Mouse (Mus musculus): Measurements from ENCODE around the gene Zdbf2.

The Zdbf2 gene

GRCm38 (mm10) chr1:63272741-63273338, at the start of gene Zdbf2:
Zdbf2 (plus strand) TSS chr1:63273265.
- no peak for DNase-seq (ENCODE audit: inconsistent ontology term)

DNA sequence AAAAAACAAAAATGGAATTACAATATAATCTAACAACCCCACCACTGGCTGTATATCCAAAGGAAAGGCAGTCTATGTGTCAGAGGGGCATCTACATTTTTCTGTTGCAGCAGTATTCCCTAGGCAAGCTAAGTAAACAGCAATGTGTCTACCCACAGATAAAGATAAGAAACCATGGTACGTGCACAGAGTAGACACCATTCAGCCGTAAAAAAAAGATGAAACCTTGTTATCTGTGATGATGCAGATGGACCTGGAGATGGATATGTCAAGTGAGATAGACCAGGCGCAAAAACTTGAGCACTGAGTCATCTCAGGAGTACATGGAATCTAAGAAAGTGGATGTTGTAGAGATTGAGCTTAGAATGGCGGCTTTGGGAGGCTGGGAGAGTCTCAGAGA, 48.1 kb upstream of the Zdbf2 start:
- no peak for DNase-seq (ENCODE audit: inconsistent ontology term)

GRCm38 (mm10) chr1:63225890-63226289, 47.2 kb upstream of the Zdbf2 start:
- no peak for DNase-seq (ENCODE audit: inconsistent ontology term)

GRCm38 (mm10) chr1:63227241-63227640, 45.8 kb upstream of the Zdbf2 start:
- DNase-seq (ENCODE audit: inconsistent ontology term): no peak

- DNase-seq (ENCODE audit: inconsistent ontology term): no peak
Measured at GRCm38 (mm10) chr1:63237371-63237770, 35.7 kb upstream of the Zdbf2 start.

- no peak for DNase-seq (ENCODE audit: inconsistent ontology term)
Measured at GRCm38 (mm10) chr1:63239305-63239704, 33.8 kb upstream of the Zdbf2 start.

DNA sequence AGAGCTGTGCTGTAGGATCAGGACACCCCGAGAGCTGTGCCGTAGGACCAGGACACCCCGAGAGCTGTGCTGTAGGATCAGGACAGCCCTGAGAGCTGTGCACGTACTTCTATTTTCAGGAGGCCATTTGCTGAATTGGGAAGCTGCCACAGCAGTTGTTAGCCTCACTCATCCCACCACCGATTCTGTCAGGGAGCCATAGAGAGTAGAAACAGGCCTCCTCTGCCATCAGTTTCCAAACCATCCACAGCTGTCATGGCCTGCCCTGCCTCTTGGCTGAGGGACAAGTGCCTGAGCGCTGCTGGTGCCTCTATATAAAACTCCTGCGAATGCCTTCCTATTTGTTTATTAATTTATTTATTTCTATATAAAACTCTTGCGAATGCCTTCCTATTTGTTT, 33.3 kb upstream of the Zdbf2 start:
- no peak for DNase-seq (ENCODE audit: inconsistent ontology term)

GRCm38 (mm10) chr1:63243854-63244253, 29.2 kb upstream of the Zdbf2 start:
- DNase-seq (ENCODE audit: inconsistent ontology term): no peak

DNA sequence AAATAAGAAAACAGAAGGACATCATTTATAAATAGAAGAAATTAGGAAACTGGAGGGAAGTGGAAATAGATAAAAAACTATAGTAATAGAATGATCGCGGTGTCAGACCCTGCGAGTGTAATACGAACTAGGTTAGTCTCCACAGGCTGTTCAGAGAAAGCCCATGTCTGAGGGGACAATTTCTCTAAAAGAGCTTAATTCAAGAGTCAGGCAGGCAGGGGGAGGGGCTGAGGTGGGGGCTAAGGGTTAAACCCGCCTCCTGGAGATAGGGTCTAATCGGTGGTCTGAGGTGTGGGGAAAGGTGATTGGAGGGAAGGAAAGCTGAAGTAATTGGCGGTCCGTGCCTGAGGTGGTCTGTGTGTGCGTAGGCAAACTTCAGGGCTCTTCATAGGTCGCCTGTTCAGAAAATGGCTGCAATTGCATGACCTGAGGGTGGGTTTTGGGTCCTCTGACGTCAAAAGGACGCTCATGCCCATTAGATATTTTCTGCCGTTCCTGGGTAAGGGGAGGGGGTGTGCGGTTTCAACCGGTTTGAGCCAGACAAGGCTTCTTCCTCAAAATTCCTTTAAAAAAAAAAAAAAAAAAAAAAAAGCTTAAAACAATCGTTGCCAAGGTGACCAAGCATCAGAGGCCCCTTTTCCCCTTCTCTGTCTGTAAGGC, 26.1 kb upstream of the Zdbf2 start:
- no peak for DNase-seq (ENCODE audit: inconsistent ontology term)

GRCm38 (mm10) chr1:63247831-63248359, 25.2 kb upstream of the Zdbf2 start:
- DNase-seq (ENCODE audit: inconsistent ontology term): no peak

- no peak for DNase-seq (ENCODE audit: inconsistent ontology term)
Measured at GRCm38 (mm10) chr1:63248360-63248851, 24.7 kb upstream of the Zdbf2 start.

DNA sequence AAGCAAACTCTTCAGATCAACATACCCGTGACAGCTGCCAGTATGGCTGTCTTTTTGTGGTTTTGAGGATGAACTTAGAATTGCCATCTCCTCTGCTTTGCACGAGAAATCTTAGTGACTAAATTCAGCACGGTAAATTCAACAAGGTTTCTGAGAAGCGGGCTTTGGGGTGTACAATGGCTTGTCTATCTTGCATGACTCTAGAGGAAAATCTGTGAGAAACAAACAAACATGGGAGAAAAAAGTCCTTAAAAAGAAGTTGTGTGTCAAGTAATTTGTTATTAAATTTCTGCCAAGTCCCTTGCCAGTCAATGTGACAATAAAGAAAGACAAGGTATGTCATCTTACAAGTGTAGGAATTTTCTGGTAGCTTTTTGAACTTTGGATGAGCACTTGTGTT, 23.8 kb upstream of the Zdbf2 start:
- no peak for DNase-seq (ENCODE audit: inconsistent ontology term)

GRCm38 (mm10) chr1:63252351-63253209, 20.5 kb upstream of the Zdbf2 start:
- DNase-seq (ENCODE audit: inconsistent ontology term): no peak

DNA sequence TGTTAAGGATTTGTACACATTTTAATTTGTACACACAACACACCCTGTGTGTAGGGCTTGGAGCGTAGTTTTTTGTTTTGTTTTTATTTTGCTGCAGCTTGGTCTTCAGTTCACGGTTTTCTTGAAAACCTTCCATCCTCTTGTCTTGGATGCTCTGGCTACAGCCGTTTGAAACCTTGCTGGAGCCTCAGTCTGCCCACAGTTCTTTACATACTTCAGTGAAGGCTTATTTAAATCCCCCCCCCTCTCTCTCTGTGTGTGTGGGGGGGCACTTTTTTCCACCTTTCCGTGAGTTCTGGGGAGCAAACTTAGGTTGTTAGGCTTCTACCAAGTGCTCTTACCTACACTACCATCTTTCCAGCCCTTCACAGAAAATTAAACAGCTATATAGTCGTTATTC, 19.8 kb upstream of the Zdbf2 start:
- DNase-seq (ENCODE audit: inconsistent ontology term): no peak

GRCm38 (mm10) chr1:63255101-63255500, 18.0 kb upstream of the Zdbf2 start:
- no peak for DNase-seq (ENCODE audit: inconsistent ontology term)

- no peak for DNase-seq (ENCODE audit: inconsistent ontology term)
Measured at GRCm38 (mm10) chr1:63256083-63256482, 17.0 kb upstream of the Zdbf2 start.

GRCm38 (mm10) chr1:63258501-63258900, 14.6 kb upstream of the Zdbf2 start:
- DNase-seq (ENCODE audit: inconsistent ontology term): no peak

GRCm38 (mm10) chr1:63259271-63259830, 13.7 kb upstream of the Zdbf2 start:
- no peak for DNase-seq (ENCODE audit: inconsistent ontology term)

DNA sequence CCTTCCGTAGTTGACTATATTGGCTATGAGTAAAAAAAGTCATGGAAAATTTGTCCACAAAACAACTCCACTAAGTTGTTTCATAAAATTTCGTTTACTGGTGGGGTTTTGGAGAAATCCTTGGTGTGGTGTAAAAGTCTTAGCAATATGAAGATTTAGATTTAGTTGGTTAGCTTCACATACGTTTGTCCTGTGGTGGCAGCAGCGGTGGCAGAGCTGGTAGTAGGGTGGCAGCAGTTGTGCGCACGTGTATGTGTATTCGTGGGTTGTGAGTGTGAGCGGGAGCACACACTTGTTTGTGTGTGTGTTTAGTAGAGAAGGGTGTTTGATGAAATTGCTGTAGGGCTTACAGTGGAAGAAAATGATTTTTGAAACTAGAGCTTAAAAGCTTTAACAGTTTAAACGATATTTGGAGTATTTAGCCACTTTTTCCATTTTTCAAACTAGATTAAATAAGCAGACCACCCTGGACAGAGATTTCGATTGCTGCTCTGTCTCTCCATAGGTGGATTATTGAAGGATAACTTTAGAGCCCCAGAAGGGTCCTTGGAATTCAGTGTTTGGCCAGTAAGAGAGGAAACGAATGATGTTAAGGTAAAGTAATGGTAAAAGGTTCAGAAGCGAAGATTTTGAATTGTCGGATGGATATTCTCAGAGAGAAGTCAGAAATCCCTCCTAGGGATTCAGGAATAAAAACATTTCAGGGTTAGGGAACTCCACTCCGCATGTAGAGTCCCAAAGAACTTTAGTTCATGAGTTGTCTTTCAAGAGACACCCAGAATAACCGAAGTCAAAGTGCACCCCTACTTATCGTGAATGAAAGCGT, 12.9 kb upstream of the Zdbf2 start:
- no peak for DNase-seq (ENCODE audit: inconsistent ontology term)

DNA sequence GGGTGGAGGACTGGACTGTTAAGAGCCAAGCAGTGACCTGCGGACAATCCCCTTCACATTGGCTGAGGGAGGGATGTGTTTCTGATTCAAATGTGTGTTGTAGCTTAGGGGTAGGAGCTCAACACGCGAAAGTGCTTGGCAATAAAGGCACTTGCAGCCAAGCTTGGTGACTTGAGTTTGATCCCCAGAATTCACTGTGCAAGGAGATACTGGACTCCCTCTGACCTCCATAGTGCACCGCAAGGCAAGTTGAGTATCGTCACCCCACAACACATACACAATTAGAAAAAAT, 12.4 kb upstream of the Zdbf2 start:
- DNase-seq (ENCODE audit: inconsistent ontology term): no peak

DNA sequence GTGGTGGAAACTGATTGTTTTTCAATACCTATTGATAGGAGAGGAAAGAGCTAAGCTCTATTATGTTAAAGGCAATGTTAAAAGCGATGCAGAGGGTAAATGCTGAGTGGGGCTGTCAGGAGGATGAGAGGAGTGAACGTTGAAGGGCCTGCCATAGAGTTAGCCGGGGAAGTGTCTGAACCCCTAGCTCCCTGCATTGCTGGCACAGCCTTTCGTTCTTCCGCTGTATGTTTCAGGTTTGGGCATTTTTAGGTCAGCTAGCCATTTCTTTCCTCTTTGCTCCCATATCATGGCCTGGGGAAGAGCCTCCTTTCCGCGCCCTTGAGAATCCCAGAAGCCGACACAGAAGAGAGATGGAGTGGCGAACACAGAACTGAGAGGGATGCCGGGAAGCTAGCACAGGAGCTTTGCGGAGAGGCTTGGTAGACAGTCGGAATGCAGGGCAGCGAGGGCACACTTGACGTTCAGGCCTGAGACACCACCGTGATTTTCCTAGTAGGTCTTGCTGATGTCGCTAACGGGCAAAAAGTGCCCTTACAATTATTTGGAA, 11.9 kb upstream of the Zdbf2 start:
- DNase-seq (ENCODE audit: inconsistent ontology term): no peak

All from Muller cell, postnatal 12 days (primary cell).